Mouse (Mus musculus): Measurements from ENCODE around the gene Tmem190.
"Not testable (repeated sequence)": the region's sequence is repeated elsewhere in the genome, so short reads cannot be mapped to it uniquely, and the experiment has no call there.

Tmem190 gene

GRCm38 (mm10) chr7:4813105-4813791 lies 30.5 kb downstream of the Tmem190 start:
- no peak for DNase-seq (ENCODE audit: low spot score)

DNA sequence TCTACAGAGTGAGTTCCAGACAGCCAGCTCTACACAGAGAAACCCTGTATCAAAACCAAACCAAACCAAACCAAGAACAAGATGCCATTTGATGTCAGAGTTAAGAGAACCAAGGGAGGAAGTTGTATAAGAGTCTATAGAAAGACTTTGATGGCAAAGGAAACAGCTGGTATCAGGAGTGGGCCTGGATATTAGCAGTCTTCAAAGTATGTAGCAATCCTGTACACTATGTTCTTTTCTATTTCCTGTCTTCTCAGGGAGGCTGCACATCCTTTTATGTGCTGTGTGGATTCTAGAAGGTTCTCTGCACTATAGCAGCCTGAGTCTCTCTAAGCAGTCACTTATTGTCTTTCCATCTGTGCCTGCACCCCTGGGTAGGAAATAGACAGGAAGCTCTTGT lies 33.8 kb downstream of the Tmem190 start:
- no peak for DNase-seq (ENCODE audit: low spot score)

- DNase-seq (ENCODE audit: low spot score) = not testable (repeated sequence)
Observed at GRCm38 (mm10) chr7:4820925-4821324, 38.2 kb downstream of the Tmem190 start.

DNA sequence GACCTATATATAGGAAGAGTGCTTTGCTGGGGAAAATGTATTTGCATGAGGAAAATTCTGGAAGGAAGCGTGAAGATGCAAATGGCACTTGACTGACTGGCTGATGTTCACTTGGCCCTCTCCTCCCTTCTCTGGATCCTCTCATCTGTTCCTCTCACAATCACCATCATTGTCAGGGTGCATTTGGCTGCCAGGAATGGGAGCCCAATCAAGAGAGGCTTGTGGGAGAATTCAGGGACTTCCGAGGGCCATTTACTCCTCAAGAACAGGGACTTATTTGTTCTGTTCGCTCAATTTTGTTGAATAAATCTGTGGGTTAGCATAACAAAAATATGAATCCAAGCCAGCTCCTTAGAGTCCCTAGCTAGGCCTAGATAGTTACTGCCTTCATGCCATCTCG lies 39.0 kb downstream of the Tmem190 start:
- no peak for DNase-seq (ENCODE audit: low spot score)

GRCm38 (mm10) chr7:4822162-4822907 lies 39.6 kb downstream of the Tmem190 start:
- DNase-seq (ENCODE audit: low spot score) = no peak

- no peak for DNase-seq (ENCODE audit: low spot score)
Observed at GRCm38 (mm10) chr7:4825365-4825764, 42.6 kb downstream of the Tmem190 start.

DNA sequence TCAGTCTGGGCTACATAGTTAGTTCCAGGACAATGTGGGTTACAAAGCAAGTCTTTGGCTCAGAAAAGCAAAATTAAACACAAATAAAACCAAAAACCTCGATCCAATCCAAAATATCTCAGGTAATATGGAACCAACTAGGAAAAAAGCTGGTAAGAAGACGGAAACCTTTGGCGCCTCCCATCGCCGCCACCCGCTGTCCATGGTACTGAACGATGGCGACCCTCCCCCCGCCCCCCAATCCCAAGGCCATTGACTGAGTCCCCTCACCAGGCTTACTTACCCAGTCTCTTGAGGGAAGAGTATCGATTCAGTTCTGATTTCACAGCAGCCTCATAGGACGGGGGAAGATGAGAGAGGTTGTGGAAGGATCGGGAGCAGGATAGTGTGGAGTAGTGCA lies 47.7 kb downstream of the Tmem190 start:
- DNase-seq (ENCODE audit: low spot score) = no peak

Data from MN1 (cell line).